Mouse (Mus musculus): ENCODE results near the gene Birc2.
"Not testable (repeated sequence)": the region's sequence is repeated elsewhere in the genome, so short reads cannot be mapped to it uniquely, and the experiment has no call there.

Birc2 gene

DNA sequence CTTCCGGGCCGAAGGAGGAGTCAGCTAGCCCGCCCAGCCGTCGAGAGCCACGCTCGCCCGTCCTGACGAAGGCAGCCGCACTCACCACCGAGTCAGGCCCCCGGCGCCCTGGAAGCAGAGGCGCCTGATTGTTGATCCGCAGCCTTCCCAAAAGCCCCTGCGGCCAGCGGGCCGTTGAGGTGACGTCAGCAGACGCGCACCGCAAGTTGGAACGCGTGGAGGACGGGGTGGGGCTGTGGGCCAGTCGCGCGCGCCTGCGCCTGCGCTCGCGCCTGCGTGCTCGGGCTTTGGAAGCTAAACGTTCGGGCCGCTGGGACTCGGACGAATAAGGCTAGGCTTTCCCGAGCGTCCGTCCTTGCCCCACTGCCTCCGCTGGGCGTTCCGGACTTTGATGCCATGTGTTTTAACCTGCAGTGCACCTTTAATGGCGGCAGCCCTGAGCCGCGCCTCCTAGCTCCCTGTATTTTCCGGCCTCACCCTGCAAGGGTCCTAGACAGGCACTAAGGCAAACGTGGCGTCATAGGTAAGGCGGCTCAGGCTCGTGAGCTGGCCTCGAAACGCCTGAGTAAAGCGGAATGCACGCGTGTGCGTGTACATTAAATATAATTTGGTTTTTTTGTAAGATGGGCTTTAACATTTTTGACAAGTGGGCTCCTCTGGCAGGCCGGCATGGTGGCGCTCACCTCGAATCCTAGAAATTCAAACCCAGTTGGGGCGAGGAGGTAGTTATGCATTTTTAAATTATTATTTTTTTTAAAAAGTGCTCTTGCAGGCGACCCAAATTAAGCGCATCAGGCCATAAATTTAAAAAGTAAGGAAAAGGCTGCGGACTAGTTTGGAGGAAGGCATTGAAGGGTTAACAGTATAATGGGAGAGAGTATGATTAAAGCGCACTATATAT lies at the start of gene Birc2:
Gene Birc2 (minus strand): TSS at position 160 of the 901 bp plus-strand sequence.
- peak; percentile 96 for DNase-seq

DNA sequence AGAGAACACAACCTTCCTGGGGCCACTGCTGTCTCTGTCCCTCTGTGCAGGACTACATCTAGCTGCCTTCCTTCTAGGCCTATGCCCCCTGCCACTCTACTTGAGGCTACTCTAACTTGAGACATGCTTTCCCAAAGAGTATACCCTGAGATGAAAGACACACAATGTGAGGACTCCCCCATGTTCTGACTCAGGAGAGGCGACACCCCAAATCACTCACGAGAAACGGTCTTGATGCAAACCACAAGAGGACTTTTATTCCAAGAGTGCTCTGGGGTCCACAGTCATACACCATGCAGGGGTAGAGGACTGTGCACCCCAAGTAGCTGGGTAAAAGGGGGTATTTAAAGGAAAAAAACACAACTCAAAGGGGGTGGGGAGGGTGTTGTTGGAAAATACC lies 47.5 kb upstream of the Birc2 start:
- DNase-seq = no peak

DNA sequence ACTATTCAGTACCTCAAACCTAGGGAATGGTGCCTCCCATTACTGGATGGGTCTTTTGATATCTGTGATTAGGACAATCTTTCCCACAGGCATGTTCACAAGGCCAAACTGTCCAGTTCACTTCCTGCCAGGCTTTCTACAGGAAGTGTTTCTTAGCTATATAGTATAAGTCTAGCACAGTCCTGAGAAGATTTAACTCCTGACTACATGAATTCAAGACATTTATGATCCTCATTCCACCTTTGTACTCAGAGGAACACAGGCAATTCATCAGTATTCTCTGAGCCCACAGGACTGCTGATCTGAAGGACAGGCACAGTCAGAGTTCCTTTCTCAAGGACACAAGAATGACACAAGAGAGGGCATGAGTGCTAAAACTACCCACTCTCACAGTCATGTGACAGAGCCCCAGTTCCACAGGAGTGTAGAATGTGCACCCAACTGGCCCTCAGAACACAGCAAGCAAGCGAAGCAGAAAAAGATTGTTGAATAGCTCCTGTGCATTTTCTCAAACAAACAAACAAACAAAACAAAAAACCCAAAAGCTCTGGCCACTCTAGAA lies 45.5 kb upstream of the Birc2 start:
- DNase-seq = no peak

DNA sequence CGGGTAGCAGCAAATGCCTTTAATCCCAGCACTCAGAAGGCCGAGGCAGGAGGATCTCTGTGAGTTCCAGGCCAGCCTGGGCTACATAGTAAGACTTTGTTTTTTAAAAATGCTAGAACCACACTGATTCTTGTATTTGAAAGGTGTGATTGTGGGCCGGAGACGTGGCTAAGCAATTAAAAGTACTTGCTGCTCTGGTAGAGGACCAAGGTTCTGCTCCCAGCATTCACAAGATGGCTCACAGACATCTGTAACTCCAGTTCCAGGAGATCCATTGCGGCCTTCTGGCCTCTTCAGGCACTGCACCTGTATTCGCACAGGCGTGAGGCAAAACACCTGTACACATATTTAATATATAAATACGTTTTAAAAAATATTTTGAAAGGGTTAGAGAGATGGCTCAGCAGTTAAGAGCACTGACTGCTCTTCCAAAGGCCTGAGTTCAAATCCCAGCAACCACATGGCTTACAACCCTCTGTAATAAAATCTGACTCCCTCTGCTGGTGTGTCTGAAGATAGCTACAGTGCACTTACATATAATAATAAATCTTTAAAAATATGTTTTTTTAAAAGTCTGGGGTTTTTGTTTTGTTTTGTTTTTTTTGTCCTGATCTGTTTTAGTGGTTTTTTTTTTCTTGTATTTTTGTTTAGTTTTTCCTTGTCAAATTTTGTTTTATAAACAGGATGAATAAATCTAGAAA lies 36.8 kb upstream of the Birc2 start:
- peak; percentile 14 for DNase-seq

DNA sequence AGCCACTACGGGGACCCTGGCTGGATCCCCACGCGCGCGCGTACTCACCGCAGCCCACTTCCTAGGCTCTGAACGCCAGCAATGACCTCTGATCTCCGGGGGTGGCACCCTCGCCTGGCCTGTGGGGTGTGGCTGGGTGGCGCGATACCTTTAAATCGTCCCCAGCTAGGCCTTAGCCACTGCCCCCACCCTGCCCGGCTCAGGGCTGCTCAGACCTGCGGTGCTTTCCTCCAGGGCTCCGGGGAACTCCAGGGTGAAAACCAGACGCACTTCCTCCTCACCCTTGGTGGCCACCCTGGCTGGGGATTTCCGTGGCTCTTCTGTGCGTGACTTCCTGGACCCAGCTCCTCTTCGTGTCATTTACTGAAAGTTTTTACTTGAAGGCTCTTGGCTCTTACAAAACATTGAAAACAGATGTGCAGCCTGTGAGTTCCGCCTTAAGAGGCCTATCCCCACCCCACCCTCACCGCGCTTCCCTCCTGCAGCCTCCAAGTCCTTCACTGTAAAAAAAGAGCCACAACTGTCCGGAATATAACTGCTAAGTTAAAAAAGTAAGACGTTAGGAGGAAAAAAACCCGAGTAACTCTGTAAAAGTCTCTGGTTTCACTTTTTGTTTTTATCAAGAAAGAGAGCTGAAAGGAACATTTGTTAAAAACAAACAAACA lies 36.0 kb upstream of the Birc2 start, which contains the start of gene Birc3:
Gene Birc3 (minus strand): TSS at position 412 of the 665 bp plus-strand sequence.
- peak; percentile 84 for DNase-seq

DNA sequence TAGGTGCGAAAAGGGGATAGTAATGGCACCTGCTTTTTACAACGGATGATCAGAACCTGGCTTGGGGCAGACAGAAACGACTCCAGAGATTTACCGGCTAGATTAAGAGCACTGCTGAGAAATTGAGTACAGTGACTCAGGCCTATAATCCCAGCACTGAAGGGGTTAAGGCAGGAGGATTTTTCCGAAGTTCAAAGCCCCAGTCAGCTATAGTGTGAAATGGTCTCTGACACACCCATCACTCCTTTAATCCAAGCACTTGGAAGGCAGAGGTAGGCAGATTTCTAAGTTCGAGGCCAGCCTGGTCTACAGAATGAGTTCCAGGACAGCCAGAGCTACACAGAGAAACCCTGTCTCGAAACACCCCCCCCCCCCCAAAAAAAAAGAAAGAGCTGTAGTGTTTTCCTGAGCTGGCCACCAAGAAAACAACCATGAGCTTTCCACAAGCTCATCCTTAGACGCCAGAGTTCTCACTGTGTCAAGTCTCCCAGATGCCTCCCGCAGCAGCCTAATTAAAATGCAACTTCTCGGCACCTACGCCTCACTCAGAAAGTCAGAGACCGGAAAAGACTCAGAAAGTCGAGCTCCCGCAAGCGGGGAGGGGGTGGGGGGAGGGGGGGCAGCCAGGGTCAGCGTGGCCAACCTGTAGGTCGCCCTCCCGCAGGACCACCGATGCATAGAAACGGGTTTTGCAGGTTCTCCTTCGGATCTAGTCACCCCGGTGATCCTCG lies 35.3 kb upstream of the Birc2 start:
- peak; percentile 13 for DNase-seq

DNA sequence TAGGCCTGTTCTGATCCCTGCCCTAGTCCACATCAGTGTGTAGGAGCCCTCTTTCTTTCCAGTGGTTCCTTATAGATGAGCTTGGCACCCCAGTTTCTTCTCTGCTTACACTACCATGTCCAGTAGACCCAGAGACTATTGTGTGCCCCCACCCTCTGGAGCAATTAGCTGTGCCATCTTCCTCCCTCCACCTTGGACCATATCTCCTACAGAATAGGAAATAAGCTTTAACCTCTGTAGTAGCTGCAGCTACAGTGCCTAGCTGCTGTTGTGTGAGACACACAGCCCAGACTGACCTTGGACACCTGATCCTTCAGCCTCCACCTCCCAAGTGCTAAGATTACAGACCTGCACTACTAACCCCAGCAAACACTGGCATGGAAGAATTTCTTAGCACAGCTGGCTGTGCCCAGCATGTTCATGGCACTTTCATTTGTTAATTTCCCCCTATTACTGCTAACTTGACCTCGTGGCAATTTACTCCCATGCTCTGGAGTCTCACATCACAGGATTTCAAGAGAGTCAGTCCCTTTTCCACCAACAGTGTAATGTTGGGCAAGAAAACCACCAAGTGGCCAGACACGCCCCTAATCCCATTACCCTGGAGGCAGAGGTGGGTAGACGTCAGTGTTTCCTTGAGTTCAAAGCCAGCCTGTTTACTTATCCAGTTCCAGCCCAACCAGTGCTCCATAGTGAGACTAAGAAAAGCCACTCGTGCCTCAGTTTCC lies 34.6 kb upstream of the Birc2 start:
- DNase-seq = peak; percentile 10

DNA sequence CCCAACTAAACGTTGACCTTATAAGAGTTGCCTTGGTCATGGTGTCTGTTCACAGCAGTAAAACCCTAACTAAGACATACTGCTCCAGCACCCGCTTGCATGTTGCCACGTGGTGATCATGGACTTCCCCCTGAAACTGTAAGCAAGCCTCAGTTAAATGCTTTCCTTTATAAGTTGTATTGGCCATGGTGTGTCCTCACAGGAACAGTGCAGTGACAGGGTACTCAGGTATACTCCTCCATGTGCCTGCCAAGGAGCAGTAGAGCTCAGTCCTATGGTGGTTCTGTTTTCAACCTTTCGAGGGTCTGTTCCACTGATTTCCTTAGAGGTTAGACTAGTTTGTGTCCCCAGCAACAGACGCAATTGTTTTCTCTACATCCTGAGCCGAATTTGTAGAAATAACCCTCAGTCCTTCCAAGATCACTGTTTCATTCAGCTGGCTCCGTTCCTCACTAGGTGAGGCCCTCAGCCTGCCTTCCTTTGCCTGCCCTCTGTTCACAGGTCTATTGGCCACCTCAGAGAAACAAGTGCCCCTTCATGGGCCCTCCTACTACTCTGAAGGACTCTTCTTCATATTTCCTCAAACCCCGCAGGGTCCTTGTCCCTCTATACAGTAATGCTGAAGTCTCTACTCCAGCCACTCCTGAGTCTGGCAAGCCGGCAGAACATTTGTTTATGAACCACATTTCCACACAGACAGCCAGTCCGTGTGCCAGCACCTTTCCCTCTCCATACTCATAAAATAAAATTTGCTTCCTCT lies 33.9 kb upstream of the Birc2 start:
- DNase-seq = no peak

DNA sequence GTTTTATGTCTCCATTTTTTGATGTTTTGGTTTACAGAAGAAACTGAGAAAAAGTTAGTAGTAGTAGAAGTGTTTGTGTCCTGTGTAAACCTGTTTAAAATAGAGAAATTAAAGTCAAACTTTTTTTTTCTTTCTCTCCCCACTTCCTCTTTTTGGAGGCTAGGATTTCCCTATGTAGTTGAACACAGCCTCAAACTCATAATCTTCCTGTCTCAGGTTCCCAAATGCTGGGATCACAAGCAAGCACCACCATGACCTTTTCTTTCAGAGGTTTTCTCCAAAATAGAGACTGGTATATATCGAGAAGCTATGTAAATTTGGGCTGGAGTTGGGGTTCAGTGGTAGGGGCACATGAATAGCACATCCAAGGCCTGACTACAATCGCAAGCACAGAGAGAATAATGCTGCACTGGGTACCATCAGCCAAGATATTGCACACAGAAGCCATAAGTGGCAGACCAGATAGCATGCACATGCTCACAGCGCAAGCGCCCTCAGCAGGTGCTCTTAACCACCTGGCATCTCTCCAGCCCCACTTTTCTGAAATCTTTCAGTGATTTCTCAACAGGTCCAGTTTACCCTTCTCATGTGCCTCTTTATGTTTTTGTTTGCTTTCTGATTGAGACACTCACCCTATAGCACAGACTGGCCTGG lies 32.1 kb upstream of the Birc2 start:
- DNase-seq = peak; percentile 17

DNA sequence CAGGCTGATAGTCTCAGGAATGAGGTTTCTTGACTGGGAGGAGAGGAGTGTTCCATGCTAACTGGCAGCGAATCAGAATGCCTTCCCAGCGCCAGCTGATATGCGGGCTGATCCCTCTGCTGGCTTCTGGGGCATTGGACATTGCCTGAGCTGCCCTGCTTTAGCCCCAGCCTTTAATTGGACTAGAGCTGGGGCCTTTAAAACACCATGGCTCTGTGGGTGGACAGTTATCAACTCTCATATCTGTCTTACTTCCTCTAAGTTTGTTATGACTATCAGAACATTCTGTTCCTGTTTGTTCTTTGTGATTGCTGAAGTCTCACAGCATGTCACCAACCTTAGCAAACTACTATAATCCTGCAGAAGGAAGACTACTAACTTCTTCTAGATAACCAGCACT lies 31.1 kb upstream of the Birc2 start:
- no peak for DNase-seq

DNA sequence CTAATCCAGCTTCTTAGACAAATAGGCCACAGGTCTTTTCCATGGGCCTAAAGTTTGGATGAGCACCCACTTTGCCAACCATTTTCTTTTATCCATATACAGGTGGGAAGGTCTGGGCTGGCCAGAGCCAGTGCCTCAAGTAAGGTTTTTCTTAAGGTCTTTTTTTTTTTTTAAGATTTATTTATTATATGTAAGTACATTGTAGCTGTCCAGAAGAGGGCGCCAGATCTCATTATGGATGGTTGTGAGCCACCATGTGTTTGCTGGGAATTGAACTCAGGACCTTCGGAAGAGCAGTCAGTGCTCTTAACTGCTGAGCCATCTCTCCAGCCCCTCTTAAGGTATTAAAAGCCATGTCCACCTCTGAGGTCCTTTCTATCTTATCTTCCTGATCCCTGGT lies 30.1 kb upstream of the Birc2 start:
- peak; percentile 33 for DNase-seq

DNA sequence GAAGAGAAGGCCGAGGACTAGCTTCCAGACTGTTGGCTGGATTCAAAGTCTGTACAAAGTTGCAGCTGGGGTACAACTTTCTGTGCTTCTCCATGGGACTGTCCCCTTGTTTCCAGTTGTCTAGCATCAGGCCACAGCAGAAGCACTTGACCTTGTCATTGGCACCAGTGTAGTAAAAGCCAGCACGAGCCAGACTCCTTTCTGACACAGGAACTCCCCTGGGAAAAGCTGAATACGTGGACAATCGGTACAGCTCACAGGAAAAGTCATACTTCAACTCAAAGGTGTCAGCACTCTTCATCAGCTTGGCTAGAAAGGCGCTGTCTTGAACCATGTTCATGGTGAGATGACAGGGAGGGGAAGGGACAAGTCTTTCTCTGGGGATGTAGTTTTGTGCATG lies 24.1 kb upstream of the Birc2 start:
- DNase-seq = no peak

DNA sequence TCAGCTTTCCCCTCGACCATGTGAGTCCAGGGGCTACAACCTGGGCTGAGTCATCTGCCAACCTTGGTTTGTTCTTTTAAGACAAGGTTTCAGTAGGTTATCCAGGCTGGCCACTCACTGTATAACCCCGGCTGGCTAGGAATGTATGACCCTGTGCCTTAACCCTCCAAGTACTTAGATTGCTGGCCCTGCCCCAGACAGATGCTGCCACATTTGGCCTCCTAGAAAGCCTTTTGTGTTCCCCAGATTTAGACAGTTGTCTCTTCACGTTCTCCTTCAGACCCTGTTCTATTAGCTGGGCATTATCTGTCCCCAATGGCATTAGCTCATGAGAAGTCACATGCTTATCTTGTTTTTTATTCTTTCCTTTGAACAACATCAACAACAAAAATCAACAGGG lies 19.0 kb upstream of the Birc2 start:
- DNase-seq = no peak

DNA sequence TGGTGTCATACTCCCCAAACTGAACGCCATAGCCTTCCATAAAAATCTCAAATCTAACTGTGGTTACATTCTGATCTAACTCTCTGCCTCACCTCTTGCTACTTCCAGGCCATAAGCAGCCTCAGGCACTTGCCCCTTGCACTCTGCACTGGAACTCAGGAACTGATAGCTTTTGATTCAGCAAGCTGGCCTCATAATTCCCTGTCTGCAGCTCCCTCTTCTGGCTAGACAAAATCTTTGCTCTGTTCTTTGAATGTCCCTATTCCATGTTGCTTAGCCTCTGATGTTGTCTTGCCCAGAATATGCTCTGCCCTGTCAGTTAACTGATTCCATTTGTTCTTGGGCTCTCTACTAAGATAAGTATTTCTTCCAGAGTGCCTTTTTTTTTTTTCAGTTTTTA lies 18.5 kb upstream of the Birc2 start:
- peak; percentile 43 for DNase-seq

DNA sequence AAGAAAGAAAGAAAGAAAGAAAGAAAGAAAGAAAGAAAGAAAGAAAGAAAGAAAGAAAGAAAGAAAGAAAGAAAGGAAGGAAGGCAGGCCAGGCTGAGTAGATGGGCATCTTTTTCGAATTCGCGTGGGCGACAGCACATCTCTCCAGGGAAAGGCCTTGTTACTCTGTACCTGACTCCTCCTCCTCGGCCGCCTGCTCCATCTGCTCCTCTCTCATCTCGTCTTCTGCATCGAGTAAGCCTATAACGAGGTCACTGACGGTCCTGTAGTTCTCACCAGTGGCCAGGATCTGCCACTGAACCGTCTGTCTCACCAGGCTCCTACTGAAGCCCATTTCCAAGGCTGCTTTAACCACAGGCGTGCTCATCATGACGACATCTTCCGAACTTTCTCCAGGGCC lies 17.3 kb upstream of the Birc2 start:
- not testable (repeated sequence) for DNase-seq

DNA sequence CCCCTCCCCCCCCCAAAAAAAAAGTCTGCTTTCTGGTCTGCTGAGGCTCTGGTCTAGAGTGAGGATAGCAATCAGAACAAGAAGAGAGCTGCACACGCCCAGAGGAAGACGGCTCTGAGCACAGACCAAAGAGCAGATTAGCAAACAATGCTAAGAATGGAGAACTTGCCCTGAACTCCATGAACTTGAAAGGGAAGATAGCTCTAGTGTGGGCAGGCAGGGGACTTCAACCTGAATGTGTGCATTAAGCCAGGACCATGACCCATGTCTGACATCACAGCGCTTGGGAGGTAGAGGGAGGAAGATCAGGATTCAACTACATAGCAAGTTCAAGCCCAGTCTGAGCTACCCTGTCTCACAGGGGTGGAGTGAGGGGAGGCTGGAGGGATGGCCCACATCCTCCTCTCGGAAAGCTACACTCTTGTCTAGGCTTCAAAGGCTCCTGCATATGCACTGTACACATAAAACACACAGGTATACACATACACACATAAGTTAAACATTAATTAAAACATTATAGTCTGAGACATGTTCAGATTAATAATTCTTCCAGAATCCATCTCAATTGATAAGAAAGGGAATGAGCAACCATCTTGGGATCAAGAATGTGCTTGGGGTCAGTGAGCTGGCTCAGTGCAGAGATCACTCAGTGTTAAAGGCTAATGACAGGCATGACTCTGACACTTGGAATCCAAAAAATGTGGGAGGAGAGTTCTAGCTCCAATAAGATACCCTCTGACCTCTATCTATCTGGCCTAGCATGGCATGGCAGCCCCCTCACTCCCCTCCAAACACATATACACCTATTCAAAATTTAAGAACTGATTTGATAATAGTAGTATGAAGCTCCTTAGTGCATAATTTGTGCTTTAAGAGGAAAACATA lies 15.7 kb upstream of the Birc2 start:
- DNase-seq = no peak

DNA sequence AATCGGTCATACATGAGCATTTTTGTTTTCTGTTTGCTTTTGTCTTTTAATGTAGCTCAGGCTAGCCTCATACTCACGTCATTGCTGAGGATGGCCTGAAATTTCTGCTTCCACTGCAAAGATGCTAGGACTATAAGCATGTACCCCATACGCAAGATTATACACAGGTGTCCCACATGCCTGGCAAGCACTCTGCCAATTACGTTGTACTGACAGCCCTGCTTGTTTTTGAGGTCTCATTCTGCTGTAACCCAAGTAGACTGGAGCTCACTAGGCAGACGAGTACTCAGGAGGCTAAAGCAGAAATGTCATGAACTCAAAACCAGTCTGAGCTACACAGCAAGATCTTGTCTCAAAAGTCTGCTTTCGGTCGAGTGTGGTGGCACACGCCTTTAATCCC lies 15.0 kb upstream of the Birc2 start:
- DNase-seq = no peak

DNA sequence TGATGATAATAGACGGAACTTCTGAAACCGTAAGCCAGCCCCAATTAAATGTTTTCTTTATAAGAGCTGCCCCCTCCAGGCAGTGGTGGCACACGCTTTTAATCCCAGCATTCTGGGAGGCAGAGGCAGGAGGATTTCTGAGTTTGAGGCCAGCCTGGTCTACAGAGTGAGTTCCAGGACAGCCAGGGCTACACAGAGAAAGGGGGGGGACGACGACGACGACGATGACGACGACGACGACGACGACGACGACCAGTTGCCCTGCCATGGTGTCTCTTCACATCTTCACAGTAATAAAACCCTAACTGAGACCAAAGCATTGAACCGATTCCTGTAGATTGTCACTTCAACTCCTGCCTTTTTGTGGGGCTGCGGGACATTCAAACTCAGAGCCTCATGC lies 11.3 kb upstream of the Birc2 start:
- no peak for DNase-seq

DNA sequence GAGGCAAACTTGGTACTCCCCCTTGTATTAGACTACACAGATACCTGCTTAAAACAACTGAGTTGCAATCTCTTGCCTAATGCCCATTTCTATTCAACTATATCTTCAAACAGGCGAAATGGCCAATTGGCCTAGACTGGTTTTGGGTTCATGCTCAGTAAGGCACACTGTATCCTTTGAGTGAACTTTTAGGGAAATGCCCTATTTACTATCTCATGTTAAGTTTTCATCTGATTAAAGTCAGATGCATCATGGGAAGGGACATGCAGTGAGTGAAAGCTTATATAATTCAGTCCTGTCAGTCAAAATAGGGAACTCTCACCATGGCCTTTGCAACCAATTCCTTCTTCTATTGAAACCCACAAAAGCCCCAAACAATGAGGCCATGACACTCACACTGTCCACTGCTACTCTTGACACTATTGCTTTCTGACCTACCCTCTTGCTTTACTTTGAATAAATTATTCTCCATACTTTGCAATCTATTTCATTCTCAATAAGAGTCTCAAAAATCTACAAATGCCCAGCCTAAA lies 9.9 kb upstream of the Birc2 start:
- no peak for DNase-seq

Data from thymus, postnatal 14 days (tissue).